Mouse (Mus musculus): ENCODE measurements around the gene Slc2a13.

DNA sequence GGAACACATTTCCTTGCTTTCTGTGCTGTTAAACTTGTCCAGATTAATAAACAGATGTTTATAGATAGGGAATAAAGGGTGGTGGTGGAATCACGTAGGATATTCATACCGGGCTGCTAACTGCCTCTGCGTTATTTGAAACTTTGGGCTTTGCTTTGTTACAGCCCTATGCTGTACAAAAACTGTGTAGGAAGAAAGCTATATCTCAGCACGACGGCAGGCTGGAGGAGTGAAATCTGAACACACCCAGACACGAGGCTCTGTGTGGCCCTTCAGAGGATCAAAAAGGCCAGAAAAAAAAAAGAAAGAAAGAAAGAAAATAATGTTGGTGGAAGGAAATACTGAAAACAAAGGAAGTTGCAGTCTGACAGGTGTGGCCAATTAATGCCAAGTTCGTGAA, 166.1 kb downstream of the Slc2a13 start:
- TF ChIP-seq CTCF (IDR thresholded peaks at IDR 0.05; ENCODE audit: insufficient read depth, low read depth, low read length) (no peak), POLR2A (IDR thresholded peaks at IDR 0.05; ENCODE audit: insufficient read depth, low read depth, low read length) (no peak)

All from olfactory bulb, adult 2 months (tissue).